Mouse (Mus musculus) kidney, postnatal 0 days (tissue): Measurements from ENCODE around the gene Btbd9. TPM values are rescaled to one million over a fixed set of nuclear protein-coding genes. Genes with fewer than 3 reads are reported as not detected.

ENCODE experiments used
- ATAC-seq: fragments of 200-750 bp; cut with Nextera tagmentation; replicated peaks from 2 replicates; pipeline ENCODE4 v1.8.0; 2017; ENCODE audit warnings: low read depth, moderate number of reproducible peaks, moderate TSS enrichment, moderate library complexity; ENCODE audit not compliant: low FRiP score
- DNase-seq: peaks from one replicate; pipeline ENCODE4 v3.0.0-alpha.2; 2016; ENCODE audit warnings: low spot score
- H3K27ac ChIP-seq: fragments of 300-500 bp; sonication (generic); 2 replicates; pipeline ENCODE4 v1.5.1; 2014; ENCODE audit warnings: mild to moderate bottlenecking
- H3K27me3 ChIP-seq: fragments of 300-500 bp; sonication (generic); 2 replicates; pipeline ENCODE4 v1.6.1; 2014; ENCODE audit warnings: low read length, mixed read lengths; ENCODE audit not compliant: insufficient read depth
- H3K36me3 ChIP-seq: fragments of 300-500 bp; sonication (generic); 2 replicates; pipeline ENCODE4 v1.6.1; 2014; ENCODE audit warnings: low read length, mixed read lengths; ENCODE audit not compliant: insufficient read depth
- H3K4me1 ChIP-seq: fragments of 300-500 bp; sonication (generic); replicated peaks from 2 replicates; pipeline ENCODE4 v1.6.1; 2014; ENCODE audit warnings: antibody characterized with exemption, low read length, mixed read lengths; ENCODE audit not compliant: insufficient read depth
- H3K4me2 ChIP-seq: fragments of 300-500 bp; sonication (generic); 2 replicates; pipeline ENCODE4 v1.6.1; 2014; ENCODE audit warnings: mild to moderate bottlenecking, low read length, moderate library complexity, mixed read lengths
- H3K4me3 ChIP-seq: fragments of 300-500 bp; sonication (generic); replicated peaks from 2 replicates; pipeline ENCODE4 v1.5.1; 2014; ENCODE audit warnings: low read depth, low read length
- H3K9ac ChIP-seq: fragments of 300-500 bp; sonication (generic); 2 replicates; pipeline ENCODE4 v1.6.1; 2014; ENCODE audit warnings: low read depth, low read length
- H3K9me3 ChIP-seq: fragments of 300-500 bp; sonication (generic); replicated peaks from 2 replicates; pipeline ENCODE4 v1.6.1; 2016; ENCODE audit warnings: low read length, inconsistent platforms, mixed read lengths
- CTCF ChIP-seq: IDR thresholded peaks from 2 replicates; pipeline ENCODE4 v1.5.1; 2016; ENCODE audit warnings: antibody characterized with exemption, low read depth, mild to moderate bottlenecking, moderate library complexity
- WGBS: fragments of 180-500 bp; shearing (Covaris S2); extraction: QIAGEN DNeasy Blood & Tissue Kit; methylation state at CpG from one replicate; pipeline ENCODE4 v1.1.7; 2014; 5-methylcytosine and 5-hydroxymethylcytosine counted together
- polyA plus RNA-seq: library from polyadenylated mRNA; unstranded; fragments of >200 nt; fragmentation: Nextera tagmentation; extraction: Ambion mirVana; gene quantifications from 2 replicates; pipeline ENCODE4 v1.2.1, GENCODE M21; 2015

Gene Btbd9
- polyA plus RNA-seq, 1 experiment from 2014 or later, result 41.1 TPM

- H3K36me3 ChIP-seq, result no peaks in the 10 kb centered on the region
- H3K4me2 ChIP-seq, result no peak overlapping the region
- H3K9ac ChIP-seq, result no peak overlapping the region
- 68% methylated on average over 4 of the region's 4 CpGs for WGBS
- H3K4me3 ChIP-seq, result no peak overlapping the region
- ATAC-seq (no peak), DNase-seq (no peak)
- H3K9me3 ChIP-seq, result no peaks in the 10 kb centered on the region
- H3K4me1 ChIP-seq, result no peaks in the 10 kb centered on the region
- no peak for TF ChIP-seq CTCF
- no peak overlapping the region for H3K27ac ChIP-seq
- H3K27me3 ChIP-seq, result no peaks in the 10 kb centered on the region
Observed at GRCm38 (mm10) chr17:30417106-30417505, 159.2 kb downstream of the Btbd9 start.

- Histone ChIP-seq H3K9ac (no peak overlapping the region), H3K4me2 (no peak overlapping the region), H3K4me3 (no peak overlapping the region), H3K27ac (no peak overlapping the region), H3K4me1 (no peaks in the 10 kb centered on the region), H3K36me3 (no peaks in the 10 kb centered on the region), H3K27me3 (no peaks in the 10 kb centered on the region), H3K9me3 (no peaks in the 10 kb centered on the region)
- DNase-seq (no peak), ATAC-seq (no peak)
- 81% methylated on average over 3 of the region's 3 CpGs for WGBS
- no peak for TF ChIP-seq CTCF
Observed at GRCm38 (mm10) chr17:30415693-30416092, 160.6 kb downstream of the Btbd9 start.

DNA sequence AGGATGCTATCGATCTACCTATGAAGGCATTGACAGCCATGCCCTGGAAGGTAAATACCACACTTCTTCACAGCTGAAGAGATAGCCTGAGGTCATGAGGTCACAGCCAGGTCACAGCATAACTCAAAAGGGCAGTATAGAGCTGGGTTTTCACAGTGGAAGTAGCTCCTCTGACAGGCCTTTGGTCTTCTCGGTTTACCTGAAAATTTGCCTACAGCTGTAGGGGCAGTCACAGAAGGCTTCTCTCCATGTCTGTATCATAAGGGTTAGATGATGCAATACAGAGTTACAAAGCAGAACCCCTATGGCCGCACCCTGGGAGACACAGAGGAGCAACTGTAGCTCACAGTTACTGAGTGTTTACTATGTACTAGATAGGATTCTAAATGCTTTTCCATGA, 163.3 kb downstream of the Btbd9 start:
- no peak for ATAC-seq
- no peak overlapping the region for H3K9ac ChIP-seq
- H3K9me3 ChIP-seq, result no peaks in the 10 kb centered on the region
- WGBS, result 96% methylated on average over 3 of the region's 3 CpGs
- H3K36me3 ChIP-seq, result no peaks in the 10 kb centered on the region
- no peaks in the 10 kb centered on the region for H3K4me1 ChIP-seq
- no peak overlapping the region for H3K27ac ChIP-seq
- no peak overlapping the region for H3K4me3 ChIP-seq
- no peak for TF ChIP-seq CTCF
- DNase-seq, result no peak
- H3K27me3 ChIP-seq, result no peaks in the 10 kb centered on the region
- H3K4me2 ChIP-seq, result no peak overlapping the region

GRCm38 (mm10) chr17:30406002-30406401, 170.3 kb downstream of the Btbd9 start:
- WGBS, result 94% methylated on average over 7 of the region's 7 CpGs
- ATAC-seq, result no peak

GRCm38 (mm10) chr17:30402871-30403270, 173.4 kb downstream of the Btbd9 start:
- Histone ChIP-seq H3K27me3 (no peaks in the 10 kb centered on the region), H3K4me3 (no peak overlapping the region), H3K27ac (no peak overlapping the region), H3K4me2 (no peak overlapping the region), H3K4me1 (0 out of 2 replicates have a peak, but pooled peaks cover 4% of the 10 kb centered on the region), H3K9ac (no peak overlapping the region), H3K36me3 (no peaks in the 10 kb centered on the region), H3K9me3 (no peaks in the 10 kb centered on the region)
- no peak for ATAC-seq
- 95% methylated on average over 3 of the region's 3 CpGs for WGBS
- TF ChIP-seq CTCF, result 0 out of 2 replicates have a peak, but pooled peaks have one; percentile 11
- no peak for DNase-seq

More at GRCm38 (mm10) chr17:30406002-30406401, 170.3 kb downstream of the Btbd9 start:
- Histone ChIP-seq H3K27ac (no peak overlapping the region), H3K27me3 (no peaks in the 10 kb centered on the region), H3K9ac (no peak overlapping the region), H3K4me2 (no peak overlapping the region), H3K4me1 (0 out of 2 replicates have a peak, but pooled peaks cover 4% of the 10 kb centered on the region), H3K36me3 (no peaks in the 10 kb centered on the region), H3K4me3 (no peak overlapping the region), H3K9me3 (no peaks in the 10 kb centered on the region)
- DNase-seq, result no peak
- peak; percentile 49 for TF ChIP-seq CTCF

- TF ChIP-seq CTCF, result no peak
- Histone ChIP-seq H3K27ac (no peak overlapping the region), H3K4me2 (no peak overlapping the region), H3K9ac (no peak overlapping the region), H3K4me1 (no peaks in the 10 kb centered on the region), H3K27me3 (no peaks in the 10 kb centered on the region), H3K4me3 (no peak overlapping the region), H3K9me3 (no peaks in the 10 kb centered on the region), H3K36me3 (no peaks in the 10 kb centered on the region)
- DNase-seq (no peak), ATAC-seq (no peak)
- WGBS, result 78% methylated on average over 4 of the region's 4 CpGs
Observed at GRCm38 (mm10) chr17:30395261-30395660, 181.0 kb downstream of the Btbd9 start.

- Histone ChIP-seq H3K4me3 (no peak overlapping the region), H3K9me3 (no peaks in the 10 kb centered on the region)
Observed at GRCm38 (mm10) chr17:30392031-30392430, 184.3 kb downstream of the Btbd9 start.

More at GRCm38 (mm10) chr17:30392031-30392430, 184.3 kb downstream of the Btbd9 start:
- H3K27ac ChIP-seq, result no peak overlapping the region
- H3K4me1 ChIP-seq, result no peaks in the 10 kb centered on the region
- H3K9ac ChIP-seq, result no peak overlapping the region
- no peak for ATAC-seq
- H3K4me2 ChIP-seq, result no peak overlapping the region
- no peaks in the 10 kb centered on the region for H3K27me3 ChIP-seq
- no peak for DNase-seq
- no peak for TF ChIP-seq CTCF
- H3K36me3 ChIP-seq, result no peaks in the 10 kb centered on the region
- 83% methylated on average over 4 of the region's 4 CpGs for WGBS
